Mouse (Mus musculus) gastrocnemius, postnatal 10 days (tissue): Measurements from ENCODE around the gene Trcg1. TPM values are rescaled to one million over a fixed set of nuclear protein-coding genes. Genes with fewer than 3 reads are reported as not detected.

Experiments used
- total RNA-seq, 2 experiments: library from RNA; stranded (reverse); gene quantifications; 2 replicates each; pipeline ENCODE4 v1.2.3; 2021

Gene Trcg1
- total RNA-seq, 2 experiments from 2014 or later: not detected

Other genes with a start within 250 kb of the Trcg1 start
- 10 to 100 TPM; 11.3 to 12.6 TPM for gene Ptpn9, start 241.6 kb upstream of the Trcg1 start, total RNA-seq
- gene Sin3a, start 164.5 kb upstream of the Trcg1 start, total RNA-seq: 10 to 100 TPM; 25.1 to 29.9 TPM
- gene Man2c1, start 105.9 kb upstream of the Trcg1 start, total RNA-seq: 10 to 100 TPM; 48.9 to 61.6 TPM
- 1 to 10 TPM; 4.3 to 4.7 TPM for gene Neil1, start 88.3 kb upstream of the Trcg1 start, total RNA-seq
- 10 to 100 TPM; 30.4 to 30.6 TPM for gene Commd4, start 78.2 kb upstream of the Trcg1 start, total RNA-seq
- 10 to 100 TPM; 10.2 to 12.8 TPM for gene 1700017B05Rik, start 26.1 kb downstream of the Trcg1 start, total RNA-seq
- gene Ppcdc, start 203.6 kb downstream of the Trcg1 start, total RNA-seq: 1 to 10 TPM; 7.7 to 8.8 TPM
- gene Scamp5, start 231.5 kb downstream of the Trcg1 start, total RNA-seq: 1 to 10 TPM; 6.8 to 8.3 TPM